Mouse (Mus musculus) frontal cortex, postnatal 14 days (tissue): ENCODE results near the gene Cd274.
A peak's percentile ranks its signal among the peaks of the same experiment; 100 is the strongest.

Experiments used
- DNase-seq, 2 experiments: peaks; one replicate each; pipeline ENCODE4 v3.0.0; 2022; ENCODE audit warnings: low spot score in 2 of 2

The Cd274 gene

GRCm38 (mm10) chr19:29366969-29367622 lies at the start of gene Cd274, which contains the start of gene Plgrkt:
Gene Cd274 (plus strand): TSS chr19:29367455.
Gene Plgrkt (minus strand): TSS chr19:29367390.
- DNase-seq = peak in 1 of 2 experiments; percentile 22

GRCm38 (mm10) chr19:29323416-29324049 lies 43.7 kb upstream of the Cd274 start:
- no peak for DNase-seq

GRCm38 (mm10) chr19:29325053-29325851 lies 42.0 kb upstream of the Cd274 start, which contains the start of gene Insl6:
Gene Insl6 (minus strand): TSS chr19:29325356.
- no peak for DNase-seq

GRCm38 (mm10) chr19:29325852-29326180 lies 41.4 kb upstream of the Cd274 start:
- DNase-seq = no peak

- no peak for DNase-seq
Measured at GRCm38 (mm10) chr19:29326396-29326795, 40.9 kb upstream of the Cd274 start.

GRCm38 (mm10) chr19:29326822-29327552 lies 40.3 kb upstream of the Cd274 start:
- DNase-seq = no peak

GRCm38 (mm10) chr19:29334068-29334745 lies 33.0 kb upstream of the Cd274 start, which contains the start of gene Rln1:
Gene Rln1 (minus strand): TSS chr19:29334670.
- DNase-seq = peak in 1 of 2 experiments; percentile 14

- no peak for DNase-seq
Measured at GRCm38 (mm10) chr19:29336624-29337023, 30.6 kb upstream of the Cd274 start.

- no peak for DNase-seq
Measured at GRCm38 (mm10) chr19:29341029-29341428, 26.2 kb upstream of the Cd274 start.

GRCm38 (mm10) chr19:29342281-29342680 lies 25.0 kb upstream of the Cd274 start:
- no peak for DNase-seq

- no peak for DNase-seq
Measured at GRCm38 (mm10) chr19:29344868-29345267, 22.4 kb upstream of the Cd274 start.

GRCm38 (mm10) chr19:29345636-29346035 lies 21.6 kb upstream of the Cd274 start:
- DNase-seq = no peak

GRCm38 (mm10) chr19:29350991-29351390 lies 16.3 kb upstream of the Cd274 start:
- no peak for DNase-seq

- peak; percentile 58 to 84 for DNase-seq
Measured at GRCm38 (mm10) chr19:29354895-29355877, 12.1 kb upstream of the Cd274 start.

GRCm38 (mm10) chr19:29356281-29356680 lies 11.0 kb upstream of the Cd274 start:
- no peak for DNase-seq

- no peak for DNase-seq
Measured at GRCm38 (mm10) chr19:29360251-29360650, 7.0 kb upstream of the Cd274 start.

GRCm38 (mm10) chr19:29361468-29362130 lies 5.7 kb upstream of the Cd274 start:
- peak; percentile 85 to 88 for DNase-seq

GRCm38 (mm10) chr19:29362173-29362930 lies 4.9 kb upstream of the Cd274 start:
- no peak for DNase-seq

GRCm38 (mm10) chr19:29363557-29363956 lies 3.7 kb upstream of the Cd274 start:
- no peak for DNase-seq
